Mouse (Mus musculus): ENCODE measurements around the gene Luc7l3. TPM values are rescaled to one million over a fixed set of nuclear protein-coding genes. Genes with fewer than 3 reads are reported as not detected.
"Not testable (repeated sequence)": the region's sequence is repeated elsewhere in the genome, so short reads cannot be mapped to it uniquely, and the experiment has no call there.

Luc7l3 gene
- polyA plus RNA-seq, 2 experiments = 96.9 to 138 TPM

GRCm38 (mm10) chr11:94274206-94274867 is 47.5 kb downstream of the Luc7l3 start:
- Histone ChIP-seq H3K4me3 (replicated peaks; ENCODE audit: low read length) (no peak overlapping the region), H3K27me3 (ENCODE audit: control insufficient read depth, insufficient read depth, low read length) (no peaks in the 10 kb centered on the region), H3K36me3 (ENCODE audit: control insufficient read depth, insufficient read depth, low read length) (no peaks in the 10 kb centered on the region), H3K27ac (replicated peaks; ENCODE audit: low read depth, low read length) (no peak overlapping the region), H3K9me3 (ENCODE audit: control insufficient read depth, low read length) (no peaks in the 10 kb centered on the region), H3K9ac (ENCODE audit: low read depth, low read length, severe bottlenecking) (no peak overlapping the region), H3K4me1 (ENCODE audit: control insufficient read depth, insufficient read depth, low read length) (peaks cover 4% of the 10 kb centered on the region; the same call in 1 of the 2 replicates), H3K4me2 (replicated peaks; ENCODE audit: low read depth, low read length, severe bottlenecking) (no peak overlapping the region)
- TF ChIP-seq POLR2A (IDR thresholded peaks at IDR 0.05; ENCODE audit: borderline replicate concordance, extremely low read depth, insufficient read depth, insufficient read length) = no peak
- ATAC-seq (ENCODE audit: low FRiP score, low read depth) (no peak), DNase-seq (ENCODE audit: low spot score) (no peak)
- WGBS = 93% methylated on average over 10 of the region's 10 CpGs

- Histone ChIP-seq H3K36me3 (ENCODE audit: control insufficient read depth, insufficient read depth, low read length) (no peaks in the 10 kb centered on the region), H3K4me2 (replicated peaks; ENCODE audit: low read depth, low read length, severe bottlenecking) (no peak overlapping the region), H3K4me1 (ENCODE audit: control insufficient read depth, insufficient read depth, low read length) (peaks cover 4% of the 10 kb centered on the region; the same call in 1 of the 2 replicates), H3K27ac (replicated peaks; ENCODE audit: low read depth, low read length) (no peak overlapping the region), H3K9ac (ENCODE audit: low read depth, low read length, severe bottlenecking) (no peak overlapping the region), H3K27me3 (ENCODE audit: control insufficient read depth, insufficient read depth, low read length) (no peaks in the 10 kb centered on the region), H3K9me3 (ENCODE audit: control insufficient read depth, low read length) (no peaks in the 10 kb centered on the region), H3K4me3 (replicated peaks; ENCODE audit: low read length) (no peak overlapping the region)
- ATAC-seq (ENCODE audit: low FRiP score, low read depth) (no peak), DNase-seq (ENCODE audit: low spot score) (no peak)
- WGBS = 86% methylated on average over 21 of the region's 21 CpGs
- no peak for TF ChIP-seq POLR2A (IDR thresholded peaks at IDR 0.05; ENCODE audit: borderline replicate concordance, extremely low read depth, insufficient read depth, insufficient read length)
Measured at GRCm38 (mm10) chr11:94272960-94273927, 48.5 kb downstream of the Luc7l3 start.

- Histone ChIP-seq H3K4me2 (replicated peaks; ENCODE audit: low read depth, low read length, severe bottlenecking) (no peak overlapping the region), H3K9ac (ENCODE audit: low read depth, low read length, severe bottlenecking) (no peak overlapping the region), H3K9me3 (ENCODE audit: control insufficient read depth, low read length) (no peaks in the 10 kb centered on the region), H3K4me3 (replicated peaks; ENCODE audit: low read length) (no peak overlapping the region), H3K27ac (replicated peaks; ENCODE audit: low read depth, low read length) (no peak overlapping the region), H3K27me3 (ENCODE audit: control insufficient read depth, insufficient read depth, low read length) (no peaks in the 10 kb centered on the region), H3K4me1 (ENCODE audit: control insufficient read depth, insufficient read depth, low read length) (no peaks in the 10 kb centered on the region), H3K36me3 (ENCODE audit: control insufficient read depth, insufficient read depth, low read length) (no peaks in the 10 kb centered on the region)
- no peak for ATAC-seq (ENCODE audit: low FRiP score, low read depth)
- no peak for DNase-seq (ENCODE audit: low spot score)
- WGBS = 93% methylated on average over 2 of the region's 2 CpGs
- no peak for TF ChIP-seq POLR2A (IDR thresholded peaks at IDR 0.05; ENCODE audit: borderline replicate concordance, extremely low read depth, insufficient read depth, insufficient read length)
Measured at GRCm38 (mm10) chr11:94271015-94271414, 50.8 kb downstream of the Luc7l3 start.

GRCm38 (mm10) chr11:94269906-94270305 is 51.9 kb downstream of the Luc7l3 start:
- 87% methylated on average over 7 of the region's 7 CpGs for WGBS
- H3K36me3 ChIP-seq (ENCODE audit: control insufficient read depth, insufficient read depth, low read length) = no peaks in the 10 kb centered on the region
- no peak overlapping the region for H3K9ac ChIP-seq (ENCODE audit: low read depth, low read length, severe bottlenecking)
- no peak overlapping the region for H3K4me3 ChIP-seq (replicated peaks; ENCODE audit: low read length)
- no peak for TF ChIP-seq POLR2A (IDR thresholded peaks at IDR 0.05; ENCODE audit: borderline replicate concordance, extremely low read depth, insufficient read depth, insufficient read length)
- no peak overlapping the region for H3K27ac ChIP-seq (replicated peaks; ENCODE audit: low read depth, low read length)
- H3K4me1 ChIP-seq (ENCODE audit: control insufficient read depth, insufficient read depth, low read length) = peaks cover 5% of the 10 kb centered on the region; the same call in 1 of the 2 replicates
- no peaks in the 10 kb centered on the region for H3K27me3 ChIP-seq (ENCODE audit: control insufficient read depth, insufficient read depth, low read length)
- ATAC-seq (ENCODE audit: low FRiP score, low read depth) = no peak
- H3K4me2 ChIP-seq (replicated peaks; ENCODE audit: low read depth, low read length, severe bottlenecking) = no peak overlapping the region
- DNase-seq (ENCODE audit: low spot score) = no peak
- H3K9me3 ChIP-seq (ENCODE audit: control insufficient read depth, low read length) = no peaks in the 10 kb centered on the region

GRCm38 (mm10) chr11:94268761-94269160 is 53.0 kb downstream of the Luc7l3 start:
- Histone ChIP-seq H3K4me3 (replicated peaks; ENCODE audit: low read length) (no peak overlapping the region), H3K27ac (replicated peaks; ENCODE audit: low read depth, low read length) (no peak overlapping the region), H3K9ac (ENCODE audit: low read depth, low read length, severe bottlenecking) (no peak overlapping the region), H3K27me3 (ENCODE audit: control insufficient read depth, insufficient read depth, low read length) (no peaks in the 10 kb centered on the region), H3K36me3 (ENCODE audit: control insufficient read depth, insufficient read depth, low read length) (no peaks in the 10 kb centered on the region), H3K4me1 (ENCODE audit: control insufficient read depth, insufficient read depth, low read length) (peaks cover 11% of the 10 kb centered on the region; the same call in 1 of the 2 replicates), H3K9me3 (ENCODE audit: control insufficient read depth, low read length) (no peaks in the 10 kb centered on the region), H3K4me2 (replicated peaks; ENCODE audit: low read depth, low read length, severe bottlenecking) (no peak overlapping the region)
- ATAC-seq (ENCODE audit: low FRiP score, low read depth) = no peak
- no peak for TF ChIP-seq POLR2A (IDR thresholded peaks at IDR 0.05; ENCODE audit: borderline replicate concordance, extremely low read depth, insufficient read depth, insufficient read length)
- no peak for DNase-seq (ENCODE audit: low spot score)

- ATAC-seq (ENCODE audit: low FRiP score, low read depth); H3K4me2 ChIP-seq (replicated peaks; ENCODE audit: low read depth, low read length, severe bottlenecking); H3K9ac ChIP-seq (ENCODE audit: low read depth, low read length, severe bottlenecking); H3K36me3 ChIP-seq (ENCODE audit: control insufficient read depth, insufficient read depth, low read length); H3K4me3 ChIP-seq (replicated peaks; ENCODE audit: low read length); H3K27me3 ChIP-seq (ENCODE audit: control insufficient read depth, insufficient read depth, low read length); H3K9me3 ChIP-seq (ENCODE audit: control insufficient read depth, low read length); H3K27ac ChIP-seq (replicated peaks; ENCODE audit: low read depth, low read length); DNase-seq (ENCODE audit: low spot score): not testable (repeated sequence)
- WGBS = 81% methylated on average over 3 of the region's 3 CpGs
- H3K4me1 ChIP-seq (ENCODE audit: control insufficient read depth, insufficient read depth, low read length) = peaks cover 11% of the 10 kb centered on the region; the same call in 1 of the 2 replicates
Measured at GRCm38 (mm10) chr11:94266155-94266554, 55.6 kb downstream of the Luc7l3 start.
